Mouse (Mus musculus) gastrocnemius, postnatal 10 days (tissue): ENCODE measurements around the gene Inca1. TPM values are rescaled to one million over a fixed set of nuclear protein-coding genes. Genes with fewer than 3 reads are reported as not detected.

Source experiments
- DNase-seq: peaks from one replicate; pipeline ENCODE4 v3.0.0; 2021; ENCODE audit warnings: mixed read lengths
- long read RNA-seq, 2 experiments: library from polyadenylated mRNA; stranded (forward); transcript quantifications; one replicate each; pipeline ENCODE4 v2.0.0; 2021
- total RNA-seq, 2 experiments: library from RNA; stranded (reverse); gene quantifications; 2 replicates each; pipeline ENCODE4 v1.2.3; 2021

The Inca1 gene
- 1 to 10 TPM; 1.6 to 2.5 TPM for total RNA-seq
- long read RNA-seq, experiment 1, partial matches to known transcripts: 0 of 1 reads
- long read RNA-seq, experiment 1, other reads (novel, unspliced or antisense): 1 of 1 reads
- long read RNA-seq, experiment 2, partial matches to known transcripts: 0 of 4 reads
- long read RNA-seq, experiment 2, other reads (novel, unspliced or antisense): 2 of 4 reads

DNA sequence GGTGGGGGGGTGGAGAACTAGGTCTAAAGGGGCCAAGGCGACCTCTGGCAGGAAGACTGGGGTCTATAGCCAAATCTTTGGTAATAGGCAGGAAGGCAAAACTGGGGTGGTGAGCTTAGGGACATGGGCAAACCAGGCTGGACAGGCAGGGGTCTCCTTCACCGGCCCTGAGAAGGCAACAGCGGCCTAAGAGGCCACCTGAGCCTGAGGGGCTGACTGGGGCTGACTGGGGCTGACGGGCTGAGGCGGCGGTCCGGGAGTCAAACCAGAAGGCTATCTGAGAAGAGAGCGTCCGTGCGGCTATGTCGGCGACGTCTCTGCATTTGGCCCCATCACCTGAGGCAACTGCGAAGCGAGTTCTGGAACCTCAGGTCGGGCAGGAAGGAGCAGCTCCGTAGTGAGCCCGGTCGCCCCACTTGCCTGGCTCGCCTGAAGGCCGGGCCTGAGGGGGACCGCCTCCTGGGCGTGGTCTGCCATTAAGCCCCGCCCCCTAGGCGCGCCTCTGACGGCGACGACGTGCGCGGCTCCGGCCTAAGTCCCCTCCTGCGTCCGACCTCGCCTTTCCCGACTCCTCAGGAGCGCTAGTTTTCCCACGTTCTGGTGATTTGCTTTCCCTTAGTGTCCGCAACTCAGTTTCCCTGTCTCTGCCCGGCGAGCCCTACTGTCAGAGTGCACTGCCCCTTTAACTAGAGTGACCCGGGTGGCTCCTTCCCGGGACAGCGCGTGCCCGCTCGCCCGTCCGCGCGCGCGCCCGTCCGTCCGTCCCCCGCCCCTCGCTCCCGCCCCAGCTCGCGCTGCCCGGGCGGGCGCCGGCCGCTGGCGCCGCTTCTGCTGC, at the start of gene Inca1, which contains the start of gene Kif1c:
Inca1 (minus strand) TSS at position 434 of the 835 bp plus-strand sequence.
Kif1c (plus strand) TSS at position 827 of the 835 bp plus-strand sequence.
- peak; percentile 98 for DNase-seq

DNA sequence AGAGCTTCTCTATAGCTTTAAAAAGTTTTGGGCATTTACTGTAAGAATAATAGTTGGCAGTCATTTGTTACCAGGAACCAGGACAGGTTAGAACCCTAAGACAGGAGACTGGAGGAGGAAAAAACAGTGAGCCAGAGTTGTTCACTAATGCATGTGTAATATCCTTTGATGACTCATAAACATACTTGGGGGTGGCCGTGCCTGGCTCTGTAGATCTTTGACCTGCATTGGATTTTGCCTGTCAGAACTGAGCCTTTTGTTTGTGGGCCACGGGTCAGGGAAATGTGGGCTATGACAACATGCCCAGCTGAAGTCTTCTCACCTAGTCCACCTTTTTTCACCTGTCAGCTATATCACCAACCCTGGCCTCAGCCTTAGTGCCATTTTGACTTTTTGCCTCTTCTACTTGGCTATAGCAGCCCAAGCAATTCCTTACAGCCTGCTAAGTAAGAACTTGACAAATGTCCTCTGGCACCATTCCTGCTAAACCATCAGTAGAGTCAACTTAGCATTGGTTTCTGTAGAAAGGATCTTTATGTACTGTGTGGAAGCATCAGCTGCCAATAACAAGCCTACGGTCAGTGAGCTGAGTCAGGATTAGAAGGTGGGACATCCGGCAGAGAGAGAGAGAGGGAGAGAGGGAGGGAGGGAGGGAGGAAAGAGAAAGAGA, 48.1 kb upstream of the Inca1 start:
- no peak for DNase-seq

DNA sequence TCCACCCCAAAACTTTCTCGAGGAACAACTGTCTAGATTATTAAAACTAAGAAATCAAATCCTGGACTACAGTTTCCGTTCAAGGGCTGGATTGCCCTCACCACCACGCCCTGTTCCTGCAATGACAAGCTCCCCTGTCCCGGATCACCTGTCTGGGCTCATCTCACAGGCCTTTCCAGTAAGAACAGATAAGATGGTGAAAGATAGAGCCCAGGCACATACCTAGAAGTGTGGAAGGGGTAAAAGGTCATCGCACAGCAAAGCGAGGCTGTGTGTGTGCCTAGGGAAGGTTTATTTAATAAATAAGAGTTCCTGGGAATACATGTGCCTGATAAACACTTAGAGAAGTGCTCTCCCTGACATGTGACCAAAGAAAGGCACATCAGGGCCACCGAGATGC, 45.7 kb upstream of the Inca1 start:
- no peak for DNase-seq

DNA sequence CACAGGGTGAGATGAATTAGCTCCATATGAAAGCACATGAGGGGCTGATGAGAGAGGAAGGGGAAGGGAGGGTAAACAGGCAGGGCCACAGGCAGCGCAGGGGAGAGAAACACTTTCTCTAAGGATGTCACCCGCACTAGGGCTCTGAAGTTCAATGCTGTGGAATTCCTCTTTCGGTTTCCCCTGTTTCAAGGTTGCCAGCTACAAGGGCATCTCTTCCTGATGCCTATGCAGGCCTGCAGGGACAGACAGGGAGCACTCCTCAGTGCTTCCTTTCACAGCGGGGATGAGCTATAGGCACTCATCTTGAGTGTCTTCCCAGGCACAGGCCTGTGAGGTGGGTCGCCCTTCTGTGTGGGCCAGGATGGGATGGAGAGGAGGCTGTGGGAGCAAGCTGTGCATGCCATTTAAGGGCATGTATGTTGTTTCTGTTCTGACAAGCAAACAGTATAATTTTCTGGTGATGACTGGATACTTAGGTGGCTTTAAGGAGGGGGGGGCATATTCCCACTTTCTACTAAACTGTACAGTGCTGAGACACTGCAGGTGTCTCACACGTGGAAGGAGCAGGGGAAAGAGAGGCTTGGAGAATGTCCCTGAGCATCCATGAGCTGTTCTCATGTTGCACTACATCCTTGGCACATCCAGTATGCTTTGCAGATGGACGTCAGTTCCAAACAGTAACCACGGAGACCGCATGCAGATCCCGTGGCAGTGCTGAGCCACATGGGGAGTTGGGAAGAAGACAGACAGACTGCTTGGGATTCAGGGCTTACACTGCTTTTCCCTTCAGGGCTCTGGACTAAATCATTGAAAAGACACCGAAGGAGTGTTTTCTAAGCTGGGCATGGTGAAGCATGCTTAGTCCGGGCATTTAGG, 42.9 kb upstream of the Inca1 start:
- DNase-seq: no peak

DNA sequence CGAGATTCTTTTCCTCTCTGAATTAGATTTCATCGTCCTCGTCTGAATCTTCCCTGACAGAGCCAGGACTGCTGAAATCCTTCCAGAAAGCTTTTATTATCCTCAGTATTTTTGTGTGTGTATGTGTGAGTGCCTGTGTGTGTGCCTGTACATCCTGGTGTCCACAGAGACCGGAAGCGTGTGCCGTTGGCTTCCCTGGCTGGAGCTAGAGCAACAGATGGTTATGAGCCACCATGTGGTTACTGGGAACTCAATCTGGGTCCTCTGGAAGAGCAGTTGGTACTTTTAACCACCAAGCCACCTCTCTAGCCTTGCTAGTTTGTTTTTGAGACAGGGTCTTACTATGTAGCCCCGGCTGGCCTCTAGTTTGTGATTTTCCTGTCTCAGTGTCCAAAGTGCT, 42.2 kb upstream of the Inca1 start:
- no peak for DNase-seq

DNA sequence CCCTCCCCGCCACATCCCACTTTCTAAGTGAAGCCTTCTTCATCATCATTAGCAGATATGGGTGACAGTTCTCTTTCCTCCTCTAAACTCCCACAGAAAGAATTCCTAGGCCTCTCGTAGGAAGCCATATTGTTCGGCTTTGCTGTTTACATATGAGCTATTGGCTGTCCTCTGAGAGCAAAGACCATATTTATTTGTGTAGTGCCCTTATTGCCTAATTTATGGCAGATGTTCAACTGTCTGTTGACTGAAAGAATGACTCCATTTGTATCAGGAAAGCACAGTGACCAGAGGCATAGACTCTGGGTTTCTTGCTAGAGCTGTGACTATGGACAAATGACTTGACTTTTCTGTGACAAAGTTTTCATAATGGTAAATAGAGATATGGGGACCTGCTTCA, 41.6 kb upstream of the Inca1 start:
- DNase-seq: no peak

DNA sequence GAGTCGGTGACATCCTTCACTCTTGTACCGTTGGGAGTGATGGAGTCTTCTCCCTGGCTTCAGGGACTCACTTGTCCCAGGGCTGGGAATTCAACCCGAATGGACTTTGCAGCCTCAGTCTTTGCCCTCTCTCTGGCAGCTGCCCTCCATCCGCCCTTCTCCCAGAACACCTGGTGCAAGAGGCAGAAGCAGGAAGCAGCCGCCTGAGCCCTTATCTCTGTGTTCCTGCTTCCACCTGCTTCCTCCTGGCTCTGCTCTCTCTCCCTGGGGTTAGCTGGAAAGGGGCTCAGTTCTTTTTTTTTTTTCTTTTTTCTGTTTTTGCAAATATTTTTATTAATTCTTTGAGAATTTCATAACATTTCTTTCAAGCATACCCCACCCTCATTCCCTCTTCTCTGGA, 37.8 kb upstream of the Inca1 start:
- no peak for DNase-seq

DNA sequence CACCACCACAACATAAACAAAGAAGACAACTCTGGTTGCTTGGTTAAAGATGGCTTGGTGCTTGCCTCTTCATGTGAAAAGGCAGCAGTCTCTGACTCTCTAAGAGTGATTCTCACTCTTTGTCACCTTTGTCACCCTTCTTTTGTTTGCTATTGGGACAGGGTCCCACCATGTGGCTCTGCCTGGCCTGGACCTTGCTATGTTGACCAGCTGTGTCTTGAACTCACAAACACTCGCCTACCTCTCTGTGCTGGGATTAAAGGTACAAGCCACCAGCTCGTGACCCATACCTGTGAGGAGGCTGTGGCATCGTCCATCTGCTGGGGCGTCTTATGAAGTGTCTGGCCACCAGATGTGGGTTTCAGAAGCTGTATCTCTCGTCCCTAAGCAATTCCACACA, 33.3 kb upstream of the Inca1 start:
- no peak for DNase-seq

DNA sequence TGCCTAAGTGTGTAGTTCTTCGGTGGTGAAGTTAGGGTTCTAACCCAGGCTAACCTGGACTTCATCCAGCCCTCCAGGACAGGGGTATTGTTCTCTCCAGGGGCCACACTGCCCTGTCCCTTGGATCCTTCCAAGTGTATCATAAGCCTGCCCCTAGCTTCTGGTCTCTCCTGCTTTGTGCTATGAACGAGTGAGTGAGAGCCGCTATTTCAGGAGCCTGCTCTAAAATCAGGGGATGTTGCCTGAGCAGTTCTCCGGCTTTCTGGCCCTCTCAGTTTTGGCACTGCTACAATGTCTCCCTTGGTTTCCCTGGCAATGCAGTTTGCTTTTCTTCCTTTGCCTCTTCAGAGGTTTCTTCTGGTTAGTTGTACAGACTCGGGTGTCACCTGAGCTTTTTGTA, 31.2 kb upstream of the Inca1 start:
- no peak for DNase-seq

DNA sequence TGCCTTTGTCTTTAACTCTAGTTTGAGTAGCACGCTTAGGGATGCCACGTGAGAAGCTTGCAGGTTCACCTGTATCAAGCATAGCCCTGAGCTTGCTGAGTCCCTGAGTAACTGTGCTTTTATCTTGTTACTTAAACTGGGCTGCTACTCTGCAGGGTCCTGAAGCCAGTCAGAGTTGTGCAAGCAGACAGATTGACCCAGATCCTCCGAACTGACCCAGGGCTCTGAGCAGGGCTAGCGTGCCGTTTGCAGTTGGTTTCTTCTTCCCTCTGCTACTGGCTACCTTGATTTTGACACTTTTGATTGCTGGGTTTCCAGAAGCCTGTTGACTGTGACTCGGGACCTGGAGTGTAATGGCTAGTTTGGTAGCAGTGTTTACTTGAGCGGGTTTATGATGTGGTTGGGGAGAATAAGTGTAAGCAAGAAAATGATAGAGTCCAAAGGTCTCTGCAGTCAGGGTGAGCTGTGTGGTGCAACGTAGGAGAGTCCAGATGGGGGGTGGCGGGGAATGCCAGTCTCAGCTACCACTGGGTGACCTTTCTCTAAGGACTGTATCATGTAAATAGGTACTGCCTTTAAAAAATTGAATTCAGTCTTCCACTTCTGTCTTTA, 30.6 kb upstream of the Inca1 start:
- DNase-seq: no peak

DNA sequence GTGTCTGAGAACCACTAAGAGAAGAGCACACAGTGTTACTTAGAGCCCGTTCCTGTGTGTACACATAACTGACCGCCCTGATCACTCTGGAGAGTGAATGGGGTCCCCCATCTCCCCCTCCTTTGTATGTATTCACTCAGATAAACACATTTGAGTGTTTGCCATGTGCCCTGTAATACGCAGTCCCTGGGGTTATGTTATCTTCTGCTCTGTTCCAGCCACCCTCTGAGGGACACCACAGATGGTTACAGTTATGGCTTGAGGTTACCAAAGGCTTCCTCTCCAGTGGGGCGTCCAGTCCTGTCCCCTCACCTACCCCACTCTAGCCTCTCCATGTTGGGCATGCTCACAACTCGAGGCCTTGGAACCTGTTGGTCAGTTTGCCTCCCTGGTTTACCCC, 27.4 kb upstream of the Inca1 start:
- DNase-seq: no peak

DNA sequence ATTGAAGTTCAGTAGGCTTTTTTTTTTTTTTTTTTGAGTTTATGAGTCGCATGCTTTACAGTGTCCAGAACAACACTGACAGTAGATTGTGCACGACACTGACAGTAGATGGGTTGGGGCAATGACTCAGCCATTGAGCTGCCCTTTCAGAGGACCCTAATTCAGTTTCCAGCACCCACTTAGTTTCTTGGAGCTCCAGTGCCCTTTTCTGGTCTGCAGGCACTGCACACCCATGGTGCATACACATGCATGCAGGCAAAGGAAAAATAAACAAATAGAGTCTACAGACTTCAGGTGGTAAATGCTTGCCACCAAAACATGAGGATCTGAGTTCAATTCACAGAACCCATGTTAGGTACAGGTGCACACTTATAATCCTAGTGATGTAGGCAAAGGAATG, 26.6 kb upstream of the Inca1 start:
- no peak for DNase-seq

DNA sequence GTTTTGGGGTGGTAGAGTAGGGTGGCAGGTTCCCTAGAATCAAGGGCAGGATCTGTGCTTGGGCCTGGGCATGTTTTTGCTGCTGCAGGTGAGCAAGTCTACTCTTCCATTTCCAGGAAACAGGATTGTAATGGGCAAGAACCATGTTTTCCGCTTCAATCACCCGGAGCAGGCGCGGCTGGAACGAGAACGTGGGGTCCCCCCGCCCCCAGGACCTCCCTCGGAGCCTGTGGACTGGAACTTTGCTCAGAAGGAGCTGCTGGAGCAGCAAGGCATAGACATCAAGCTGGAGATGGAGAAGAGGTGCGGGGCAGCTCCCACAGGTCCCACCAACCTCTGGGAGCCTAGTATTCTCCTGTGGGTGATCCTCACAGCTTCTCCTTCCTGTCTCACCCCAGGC, 24.8 kb upstream of the Inca1 start:
- DNase-seq: no peak

DNA sequence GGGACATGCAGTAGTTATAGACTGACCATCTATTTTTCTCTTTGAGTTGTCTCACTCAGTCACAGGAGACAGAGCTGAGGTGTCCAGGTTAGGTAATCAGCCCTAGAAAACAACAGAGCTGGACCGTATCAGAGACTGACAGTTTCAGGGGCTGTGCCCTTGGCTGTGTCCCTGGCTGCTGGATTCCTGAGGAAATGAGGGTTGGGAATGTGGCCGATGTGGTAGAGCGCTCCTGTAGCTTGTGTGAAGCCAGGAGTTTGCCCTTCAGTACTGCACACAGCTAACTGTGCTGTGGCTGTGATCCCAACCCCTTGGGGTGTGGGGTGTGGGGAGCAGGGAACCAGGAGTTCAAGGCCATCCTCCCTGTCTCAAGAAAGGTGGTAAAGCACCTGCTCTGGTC, 21.1 kb upstream of the Inca1 start:
- no peak for DNase-seq

DNA sequence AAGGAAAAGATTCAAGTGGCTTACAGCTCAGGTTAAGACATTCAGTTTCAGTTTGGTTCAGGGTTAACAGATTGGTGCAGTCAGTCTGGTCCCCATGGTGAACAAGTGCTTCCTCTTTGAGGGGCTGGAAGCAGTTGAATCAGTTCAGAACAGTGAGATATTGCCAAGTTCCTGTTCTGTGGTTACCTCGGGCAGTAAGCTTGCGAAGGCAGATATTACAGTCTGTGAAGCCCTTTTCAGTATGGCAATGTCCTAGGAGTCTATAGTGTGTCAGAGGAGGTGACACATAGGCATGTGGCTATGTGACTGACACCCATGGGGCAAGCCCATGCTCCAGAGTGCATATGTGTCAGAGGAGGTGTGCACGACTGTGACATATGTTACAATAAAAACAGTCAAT, 20.6 kb upstream of the Inca1 start:
- DNase-seq: no peak

DNA sequence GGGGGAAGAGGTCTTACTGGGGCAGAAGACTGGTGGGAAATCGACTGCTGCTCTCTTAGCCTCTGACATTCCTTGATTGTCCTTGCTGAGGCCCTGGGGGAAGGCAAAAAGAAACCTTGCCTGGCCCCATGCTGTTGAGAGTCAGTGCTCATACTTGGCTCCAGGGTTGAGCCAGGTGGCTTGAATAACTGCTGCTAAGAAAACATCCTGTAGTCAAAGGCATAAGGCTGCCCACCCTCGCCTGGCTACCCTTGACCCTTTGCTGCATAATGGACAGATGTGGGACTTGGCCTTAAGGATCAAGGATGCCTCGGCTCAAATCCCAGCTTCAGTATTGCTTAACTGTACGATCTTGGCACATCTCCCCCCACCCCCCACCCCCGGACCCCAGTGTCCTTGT, 18.5 kb upstream of the Inca1 start:
- no peak for DNase-seq

DNA sequence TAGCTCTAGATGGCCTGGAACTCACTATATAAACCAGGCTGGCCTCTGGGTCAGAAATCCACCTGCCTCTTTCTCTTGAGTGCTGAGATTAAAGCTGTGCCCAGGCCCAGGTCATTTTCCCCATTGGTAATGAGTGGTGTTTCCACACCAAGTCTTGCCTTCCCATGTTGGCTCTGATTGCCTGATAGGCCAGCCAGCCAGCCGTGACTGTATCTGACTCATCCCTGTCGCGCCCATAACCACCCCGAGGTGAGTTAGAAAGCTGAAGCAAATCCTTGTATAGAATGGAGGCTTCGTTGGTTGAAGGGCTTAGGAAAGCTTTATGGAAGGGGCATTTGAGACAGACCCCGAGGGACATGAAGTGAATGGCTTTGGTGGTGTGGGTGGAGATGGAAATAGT, 15.9 kb upstream of the Inca1 start:
- DNase-seq: no peak

DNA sequence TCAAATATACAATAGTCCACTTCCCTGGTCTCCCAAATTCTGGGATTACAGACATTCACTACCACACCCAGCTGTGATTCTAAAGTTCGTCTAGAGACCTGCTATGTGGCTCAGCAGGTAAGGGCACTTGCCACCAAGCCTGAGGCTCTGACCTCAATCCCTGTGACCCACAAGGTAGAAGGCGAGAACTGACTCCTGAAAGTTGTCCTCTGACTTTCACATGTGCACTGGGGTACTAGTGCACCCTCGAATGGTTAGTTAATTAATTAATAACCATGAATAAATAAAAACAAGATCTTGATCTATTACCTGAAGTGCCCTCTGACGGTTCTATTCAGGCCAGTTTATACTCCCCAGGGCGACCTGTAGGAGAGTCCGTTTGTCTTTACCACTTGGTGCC, 13.3 kb upstream of the Inca1 start:
- DNase-seq: no peak

DNA sequence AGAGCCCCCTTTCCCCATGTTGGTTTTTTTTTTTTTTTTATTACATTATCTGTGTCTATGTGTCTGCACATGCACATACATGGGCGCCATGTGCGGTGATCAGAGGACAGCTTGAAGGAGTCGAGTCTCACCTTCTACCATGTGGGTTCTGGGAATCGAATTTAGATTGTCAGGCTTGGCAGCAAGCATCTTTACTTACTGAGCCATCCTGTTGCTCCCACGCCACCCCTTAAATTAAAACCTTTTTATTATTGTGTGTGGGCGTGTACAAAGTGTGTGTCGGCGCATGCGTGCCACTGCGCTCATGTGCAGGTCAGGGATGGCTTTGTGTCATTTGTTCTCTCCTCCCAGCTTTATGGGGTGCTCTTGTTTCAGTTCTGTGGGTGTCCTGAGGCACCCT, 11.1 kb upstream of the Inca1 start:
- no peak for DNase-seq

DNA sequence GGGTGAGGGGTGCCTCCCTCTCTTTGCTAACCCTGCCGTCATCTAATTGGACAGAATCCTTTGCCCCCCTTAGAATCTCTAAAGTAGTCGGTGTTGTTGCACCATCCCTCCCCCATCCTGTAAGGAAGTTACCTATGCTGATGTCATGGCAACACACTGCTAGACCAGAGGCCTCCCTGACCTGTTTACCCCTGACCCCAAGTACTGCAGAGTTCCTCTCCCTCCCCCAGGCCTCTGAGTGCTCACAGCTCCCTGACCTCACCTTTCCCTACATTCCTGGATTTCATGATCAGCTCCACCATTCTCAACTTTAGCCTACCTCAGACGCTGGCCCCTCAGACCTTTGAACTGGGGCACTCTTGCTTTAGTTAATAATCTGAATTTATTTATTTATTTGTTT, 6.2 kb upstream of the Inca1 start:
- DNase-seq: no peak

DNA sequence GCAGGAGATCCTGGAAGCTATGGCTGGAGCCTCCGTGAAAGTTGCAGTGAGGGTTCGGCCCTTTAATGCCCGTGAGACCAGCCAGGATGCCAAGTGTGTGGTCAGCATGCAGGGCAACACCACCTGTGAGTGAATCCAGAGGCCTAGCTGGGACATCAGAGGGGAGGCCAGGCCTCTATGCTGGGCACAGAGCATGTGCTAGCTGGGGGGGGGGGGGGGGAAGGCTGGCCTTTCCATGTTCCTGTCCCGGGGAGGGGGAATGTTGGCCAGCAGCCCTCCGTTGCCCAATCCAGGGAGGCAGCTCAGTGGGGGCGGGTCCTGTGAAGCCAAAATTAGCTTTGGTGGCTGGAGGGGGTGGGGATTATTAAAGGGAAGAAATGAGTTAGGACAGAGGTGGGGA, 2.8 kb upstream of the Inca1 start:
- DNase-seq: peak; percentile 41
